Mouse (Mus musculus): Measurements from ENCODE around the gene Actr2.

GRCm38 (mm10) chr11:20045586-20045985 is 67.1 kb downstream of the Actr2 start:
- TF ChIP-seq CTCF (IDR thresholded peaks at IDR 0.05; ENCODE audit: low read depth) (peak; percentile 45), EP300 (optimal IDR thresholded peaks at IDR 0.05) (no peak)
